Mouse (Mus musculus): ENCODE measurements around the gene Lrig2. TPM values are rescaled to one million over a fixed set of nuclear protein-coding genes. Genes with fewer than 3 reads are reported as not detected.

Lrig2 gene
- polyA plus RNA-seq, 1 experiment from 2014 or later, result 23.7 TPM

DNA sequence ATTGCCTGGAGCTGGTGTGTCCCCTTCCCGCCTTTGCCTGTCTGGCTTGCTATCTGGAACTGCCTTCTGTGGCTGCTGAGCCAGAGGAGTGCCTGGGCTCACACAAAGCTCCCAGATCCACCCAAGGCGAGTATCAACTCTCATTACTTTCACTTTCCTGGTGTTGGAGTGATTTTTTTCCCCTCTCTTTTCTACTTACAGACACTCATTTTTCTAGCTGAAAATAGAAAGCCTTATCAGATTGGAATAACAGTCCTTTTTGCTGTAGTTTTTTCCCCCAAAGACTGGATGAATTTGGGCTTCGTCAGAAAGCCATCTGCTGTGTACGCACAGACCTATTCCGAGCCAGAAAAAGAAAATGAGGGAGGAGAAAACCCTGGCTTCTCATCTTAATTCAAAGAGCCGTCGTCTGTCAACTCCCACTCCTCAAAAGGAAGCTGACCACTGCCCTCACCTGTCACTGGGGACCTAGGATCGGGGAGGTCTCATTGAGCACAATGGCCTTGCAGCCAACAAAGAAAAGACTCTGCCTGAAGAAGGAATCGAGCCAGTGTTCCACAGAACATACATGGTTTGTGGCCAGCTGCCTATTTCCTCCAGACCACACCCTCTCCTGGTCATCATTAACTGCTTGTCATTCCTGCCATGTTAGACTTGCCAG is 127.9 kb downstream of the Lrig2 start:
- WGBS, result 68% methylated on average over 9 of the region's 9 CpGs
- Histone ChIP-seq H3K9ac (ENCODE audit: low read length) (no peak overlapping the region), H3K27me3 (ENCODE audit: control insufficient read depth, insufficient read depth, low read length) (no peaks in the 10 kb centered on the region), H3K4me2 (no peak overlapping the region), H3K27ac (ENCODE audit: low read depth, low read length) (no peak overlapping the region), H3K4me3 (ENCODE audit: low read depth, low read length) (no peak overlapping the region), H3K4me1 (ENCODE audit: control insufficient read depth, insufficient read depth, low read length) (no peaks in the 10 kb centered on the region), H3K9me3 (ENCODE audit: control insufficient read depth, low read length) (no peaks in the 10 kb centered on the region), H3K36me3 (ENCODE audit: control insufficient read depth, insufficient read depth, low read length) (no peaks in the 10 kb centered on the region)
- DNase-seq (ENCODE audit: low spot score, missing footprints) (no peak), ATAC-seq (ENCODE audit: low FRiP score) (no peak)

DNA sequence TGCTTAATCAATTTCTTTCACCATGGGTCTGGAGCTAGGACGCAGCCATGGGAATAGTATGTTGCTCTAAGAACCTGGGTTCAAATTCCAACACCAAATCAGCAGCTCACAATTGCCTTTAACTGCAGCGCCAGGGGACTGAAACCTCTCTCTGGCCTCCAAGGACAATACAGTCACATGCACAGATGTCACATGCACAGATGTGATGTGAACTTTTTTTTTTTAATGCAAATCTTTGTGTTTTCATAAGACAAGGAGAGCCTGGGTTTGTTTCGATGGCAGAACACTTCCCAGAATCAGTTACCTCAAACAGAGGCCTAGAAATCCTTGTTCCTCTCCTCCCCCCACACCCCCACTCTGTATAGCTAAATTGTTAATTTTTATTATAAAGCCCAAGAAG is 133.5 kb downstream of the Lrig2 start:
- 75% methylated on average over 3 of the region's 3 CpGs for WGBS
- Histone ChIP-seq H3K4me1 (ENCODE audit: control insufficient read depth, insufficient read depth, low read length) (no peaks in the 10 kb centered on the region), H3K27me3 (ENCODE audit: control insufficient read depth, insufficient read depth, low read length) (no peaks in the 10 kb centered on the region), H3K36me3 (ENCODE audit: control insufficient read depth, insufficient read depth, low read length) (no peaks in the 10 kb centered on the region), H3K27ac (ENCODE audit: low read depth, low read length) (no peak overlapping the region), H3K9me3 (ENCODE audit: control insufficient read depth, low read length) (no peaks in the 10 kb centered on the region), H3K9ac (ENCODE audit: low read length) (no peak overlapping the region), H3K4me3 (ENCODE audit: low read depth, low read length) (no peak overlapping the region), H3K4me2 (no peak overlapping the region)
- ATAC-seq (ENCODE audit: low FRiP score) (no peak), DNase-seq (ENCODE audit: low spot score, missing footprints) (no peak)

DNA sequence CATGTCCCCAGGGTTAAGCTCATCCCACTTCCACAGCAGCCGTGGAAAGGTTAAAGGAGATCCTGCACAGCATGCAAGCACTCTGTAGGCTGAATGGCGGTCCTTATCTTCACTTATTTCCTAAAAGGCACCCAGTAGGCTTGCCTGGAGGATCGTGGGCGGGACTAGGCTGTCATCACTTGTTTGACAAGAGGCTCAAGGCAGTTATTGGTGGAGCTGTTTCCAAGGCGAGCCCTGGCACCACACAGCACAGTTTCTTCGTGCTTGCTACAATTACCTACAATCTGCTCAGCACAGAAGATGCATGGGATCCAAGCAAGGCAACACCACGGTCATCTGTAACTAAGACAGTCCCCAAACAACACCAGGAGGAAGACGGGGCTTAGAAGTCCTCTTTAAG is 137.8 kb downstream of the Lrig2 start:
- no peak overlapping the region for H3K4me3 ChIP-seq (ENCODE audit: low read depth, low read length)
- H3K27ac ChIP-seq (ENCODE audit: low read depth, low read length), result no peak overlapping the region
- no peak overlapping the region for H3K4me2 ChIP-seq
- H3K4me1 ChIP-seq (ENCODE audit: control insufficient read depth, insufficient read depth, low read length), result no peaks in the 10 kb centered on the region
- H3K27me3 ChIP-seq (ENCODE audit: control insufficient read depth, insufficient read depth, low read length), result no peaks in the 10 kb centered on the region
- no peak for DNase-seq (ENCODE audit: low spot score, missing footprints)
- no peaks in the 10 kb centered on the region for H3K36me3 ChIP-seq (ENCODE audit: control insufficient read depth, insufficient read depth, low read length)
- no peak overlapping the region for H3K9ac ChIP-seq (ENCODE audit: low read length)
- ATAC-seq (ENCODE audit: low FRiP score), result no peak
- no peaks in the 10 kb centered on the region for H3K9me3 ChIP-seq (ENCODE audit: control insufficient read depth, low read length)
- WGBS, result 80% methylated on average over 8 of the region's 8 CpGs

DNA sequence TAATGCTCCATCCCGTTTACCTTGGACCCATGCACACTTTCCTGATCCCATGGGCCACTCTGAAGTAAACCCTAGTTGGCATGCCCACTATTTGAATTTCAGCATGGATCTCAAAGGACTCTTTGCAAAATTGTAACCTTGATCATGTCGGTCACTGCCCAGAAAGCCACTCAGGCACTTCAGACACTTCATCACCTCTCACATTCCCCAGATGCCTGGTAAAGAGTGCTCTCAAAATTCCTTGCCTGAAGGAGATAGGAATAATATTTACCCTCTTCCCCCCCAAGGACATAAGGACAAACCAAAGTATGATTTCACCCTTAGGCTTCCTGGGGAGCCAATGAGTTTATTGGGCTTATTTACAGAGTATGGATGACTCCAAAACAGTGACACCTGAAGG is 139.3 kb downstream of the Lrig2 start:
- 88% methylated on average over 2 of the region's 2 CpGs for WGBS
- Histone ChIP-seq H3K9ac (ENCODE audit: low read length) (no peak overlapping the region), H3K27me3 (ENCODE audit: control insufficient read depth, insufficient read depth, low read length) (no peaks in the 10 kb centered on the region), H3K4me2 (no peak overlapping the region), H3K9me3 (ENCODE audit: control insufficient read depth, low read length) (no peaks in the 10 kb centered on the region), H3K4me1 (ENCODE audit: control insufficient read depth, insufficient read depth, low read length) (no peaks in the 10 kb centered on the region), H3K4me3 (ENCODE audit: low read depth, low read length) (no peak overlapping the region), H3K27ac (ENCODE audit: low read depth, low read length) (no peak overlapping the region), H3K36me3 (ENCODE audit: control insufficient read depth, insufficient read depth, low read length) (no peaks in the 10 kb centered on the region)
- ATAC-seq (ENCODE audit: low FRiP score), result no peak
- DNase-seq (ENCODE audit: low spot score, missing footprints), result no peak

DNA sequence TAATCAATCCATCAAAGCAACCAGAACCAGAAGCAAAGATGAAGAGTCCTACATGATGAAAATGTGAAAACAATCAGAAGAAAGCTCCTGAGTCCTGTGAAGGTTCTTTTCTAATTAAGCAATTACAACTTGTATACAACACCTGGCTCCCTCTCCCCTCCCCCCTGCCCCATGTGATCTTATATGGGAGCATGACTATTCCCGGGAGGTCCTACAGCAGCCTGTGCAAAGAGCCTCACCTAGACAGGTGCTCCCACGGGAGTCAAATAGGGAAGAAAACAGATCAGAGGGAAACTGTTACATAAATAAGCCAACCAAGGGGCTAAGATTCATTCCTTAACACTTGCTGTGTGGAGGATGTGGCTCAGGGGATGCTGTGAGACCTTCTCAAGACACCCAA is 143.8 kb downstream of the Lrig2 start:
- Histone ChIP-seq H3K27me3 (ENCODE audit: control insufficient read depth, insufficient read depth, low read length) (no peaks in the 10 kb centered on the region), H3K27ac (ENCODE audit: low read depth, low read length) (no peak overlapping the region), H3K9me3 (ENCODE audit: control insufficient read depth, low read length) (no peaks in the 10 kb centered on the region), H3K4me3 (ENCODE audit: low read depth, low read length) (no peak overlapping the region), H3K36me3 (ENCODE audit: control insufficient read depth, insufficient read depth, low read length) (no peaks in the 10 kb centered on the region), H3K4me2 (no peak overlapping the region), H3K4me1 (ENCODE audit: control insufficient read depth, insufficient read depth, low read length) (no peaks in the 10 kb centered on the region), H3K9ac (ENCODE audit: low read length) (no peak overlapping the region)
- DNase-seq (ENCODE audit: low spot score, missing footprints) (no peak), ATAC-seq (ENCODE audit: low FRiP score) (no peak)
- 80% methylated on average over 2 of the region's 2 CpGs for WGBS

DNA sequence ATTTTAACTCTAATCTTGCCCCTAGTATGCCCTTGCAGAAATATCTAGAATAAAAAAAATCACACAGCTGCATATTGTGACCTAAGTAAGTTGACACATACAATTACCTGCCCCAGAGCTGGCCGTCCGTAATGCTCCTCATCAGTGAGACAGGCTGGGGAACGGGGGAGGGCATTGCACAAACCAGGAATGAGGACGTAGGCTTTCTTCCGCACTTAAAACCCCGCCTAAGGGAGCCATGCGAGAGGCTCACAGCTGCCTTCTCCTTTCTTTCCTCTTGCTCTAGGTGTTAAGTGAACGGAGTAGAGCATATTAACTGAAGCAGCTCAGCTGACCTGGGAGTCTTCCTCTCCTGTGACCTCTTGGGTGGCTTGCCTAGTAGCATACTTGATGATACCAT is 149.9 kb downstream of the Lrig2 start:
- no peaks in the 10 kb centered on the region for H3K27me3 ChIP-seq (ENCODE audit: control insufficient read depth, insufficient read depth, low read length)
- H3K4me2 ChIP-seq, result no peak overlapping the region
- H3K4me3 ChIP-seq (ENCODE audit: low read depth, low read length), result no peak overlapping the region
- ATAC-seq (ENCODE audit: low FRiP score) (no peak), DNase-seq (ENCODE audit: low spot score, missing footprints) (no peak)
- H3K27ac ChIP-seq (ENCODE audit: low read depth, low read length), result no peak overlapping the region
- no peak overlapping the region for H3K9ac ChIP-seq (ENCODE audit: low read length)
- H3K36me3 ChIP-seq (ENCODE audit: control insufficient read depth, insufficient read depth, low read length), result no peaks in the 10 kb centered on the region
- 80% methylated on average over 8 of the region's 8 CpGs for WGBS
- H3K9me3 ChIP-seq (ENCODE audit: control insufficient read depth, low read length), result no peaks in the 10 kb centered on the region
- no peaks in the 10 kb centered on the region for H3K4me1 ChIP-seq (ENCODE audit: control insufficient read depth, insufficient read depth, low read length)

DNA sequence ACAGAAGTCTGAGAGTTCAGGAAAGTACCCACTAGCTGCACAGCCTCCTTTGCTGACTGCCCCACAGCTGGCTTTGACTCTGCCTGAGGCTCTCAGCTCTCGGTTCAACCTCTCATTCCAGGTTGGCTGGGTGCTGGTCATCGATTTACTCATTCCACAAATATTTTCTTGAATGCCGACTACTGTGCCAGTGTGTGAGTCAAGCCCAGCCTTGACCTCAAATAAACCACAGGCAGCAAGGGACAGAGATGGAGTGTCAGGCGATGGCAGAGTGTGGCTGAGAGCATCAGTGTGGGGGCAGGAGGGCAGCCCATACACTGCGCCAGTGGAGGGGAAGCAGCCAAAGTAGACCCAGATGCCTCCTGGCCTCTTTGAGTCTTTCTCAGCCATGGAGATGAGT is 151.4 kb downstream of the Lrig2 start:
- H3K27me3 ChIP-seq (ENCODE audit: control insufficient read depth, insufficient read depth, low read length), result no peaks in the 10 kb centered on the region
- WGBS, result 78% methylated on average over 5 of the region's 5 CpGs
- H3K27ac ChIP-seq (ENCODE audit: low read depth, low read length), result no peak overlapping the region
- no peak overlapping the region for H3K4me2 ChIP-seq
- no peak overlapping the region for H3K4me3 ChIP-seq (ENCODE audit: low read depth, low read length)
- H3K9ac ChIP-seq (ENCODE audit: low read length), result no peak overlapping the region
- H3K36me3 ChIP-seq (ENCODE audit: control insufficient read depth, insufficient read depth, low read length), result no peaks in the 10 kb centered on the region
- ATAC-seq (ENCODE audit: low FRiP score) (no peak), DNase-seq (ENCODE audit: low spot score, missing footprints) (no peak)
- H3K4me1 ChIP-seq (ENCODE audit: control insufficient read depth, insufficient read depth, low read length), result no peaks in the 10 kb centered on the region
- no peaks in the 10 kb centered on the region for H3K9me3 ChIP-seq (ENCODE audit: control insufficient read depth, low read length)

DNA sequence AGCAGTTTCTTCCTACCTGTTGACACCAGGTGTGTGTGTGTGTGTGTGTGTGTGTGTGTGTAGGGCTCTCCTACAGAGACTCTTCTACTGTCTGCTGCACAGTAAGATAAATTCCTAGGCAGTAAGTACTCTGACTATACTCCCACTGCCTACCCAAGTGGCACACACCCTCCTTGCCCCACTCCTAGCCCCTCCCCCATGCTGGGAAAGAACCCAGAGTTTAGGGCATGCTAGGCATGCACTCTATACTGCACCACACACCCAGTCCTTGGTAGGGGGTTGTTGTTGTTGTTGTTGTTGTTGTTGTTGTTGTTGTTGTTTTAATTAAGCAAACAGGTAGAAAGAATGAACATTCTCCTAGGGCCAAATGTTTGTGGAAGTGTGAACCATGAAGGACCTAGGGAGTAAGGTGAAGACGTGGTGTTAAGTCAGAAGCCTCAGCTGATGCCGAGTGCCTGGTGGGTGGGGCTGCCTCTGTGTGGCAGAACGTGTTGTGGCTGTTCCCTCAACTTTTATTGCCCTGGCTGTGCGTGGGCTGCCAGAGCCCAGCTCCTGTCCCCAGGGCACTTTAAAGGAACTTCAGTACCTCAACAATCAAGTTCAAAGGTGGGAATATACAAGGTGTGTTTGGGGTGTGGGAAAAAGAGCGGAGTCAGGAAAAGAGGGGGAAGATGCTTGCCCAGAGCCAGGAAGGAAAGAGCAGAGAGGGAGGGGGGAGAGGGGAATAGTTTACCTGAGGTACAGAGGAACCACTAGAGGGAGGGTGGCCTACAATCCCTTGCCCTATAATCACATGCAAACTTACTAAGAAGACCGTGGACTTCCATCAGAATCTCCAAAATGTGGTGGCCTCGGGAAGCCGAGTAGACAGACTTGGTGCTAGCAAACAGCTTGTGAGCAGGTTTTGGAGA is 152.2 kb downstream of the Lrig2 start:
- Histone ChIP-seq H3K4me1 (ENCODE audit: control insufficient read depth, insufficient read depth, low read length) (no peaks in the 10 kb centered on the region), H3K9ac (ENCODE audit: low read length) (no peak overlapping the region), H3K36me3 (ENCODE audit: control insufficient read depth, insufficient read depth, low read length) (no peaks in the 10 kb centered on the region), H3K4me2 (no peak overlapping the region), H3K27me3 (ENCODE audit: control insufficient read depth, insufficient read depth, low read length) (no peaks in the 10 kb centered on the region), H3K4me3 (ENCODE audit: low read depth, low read length) (no peak overlapping the region), H3K27ac (ENCODE audit: low read depth, low read length) (no peak overlapping the region), H3K9me3 (ENCODE audit: control insufficient read depth, low read length) (no peaks in the 10 kb centered on the region)
- no peak for ATAC-seq (ENCODE audit: low FRiP score)
- DNase-seq (ENCODE audit: low spot score, missing footprints), result no peak
- 69% methylated on average over 8 of the region's 8 CpGs for whole genome bisulfite sequencing

DNA sequence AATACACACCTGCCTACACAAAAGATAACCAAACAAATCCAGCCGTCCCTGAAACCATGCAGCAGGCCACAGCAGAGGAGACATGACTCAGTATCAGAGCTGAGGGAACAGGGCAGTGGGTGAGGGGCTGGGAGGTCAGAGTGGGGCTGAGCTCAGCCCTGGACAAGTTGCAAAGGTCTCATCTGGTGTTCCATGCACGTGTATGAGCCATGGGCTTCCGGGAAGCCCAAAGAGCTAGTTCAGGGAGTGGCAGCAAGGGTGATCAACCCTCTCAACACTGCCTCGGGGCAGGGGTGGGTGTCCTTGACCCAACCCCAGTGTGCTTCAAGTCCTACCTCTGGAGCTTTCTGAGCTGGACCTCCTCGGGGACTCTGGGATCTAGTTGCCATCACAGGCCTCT is 153.0 kb downstream of the Lrig2 start:
- no peaks in the 10 kb centered on the region for H3K9me3 ChIP-seq (ENCODE audit: control insufficient read depth, low read length)
- no peak overlapping the region for H3K9ac ChIP-seq (ENCODE audit: low read length)
- H3K27me3 ChIP-seq (ENCODE audit: control insufficient read depth, insufficient read depth, low read length), result no peaks in the 10 kb centered on the region
- no peak overlapping the region for H3K27ac ChIP-seq (ENCODE audit: low read depth, low read length)
- no peak for ATAC-seq (ENCODE audit: low FRiP score)
- DNase-seq (ENCODE audit: low spot score, missing footprints), result no peak
- H3K36me3 ChIP-seq (ENCODE audit: control insufficient read depth, insufficient read depth, low read length), result no peaks in the 10 kb centered on the region
- H3K4me1 ChIP-seq (ENCODE audit: control insufficient read depth, insufficient read depth, low read length), result no peaks in the 10 kb centered on the region
- H3K4me2 ChIP-seq, result no peak overlapping the region
- WGBS, result 85% methylated on average over 5 of the region's 5 CpGs
- H3K4me3 ChIP-seq (ENCODE audit: low read depth, low read length), result no peak overlapping the region

Data from midbrain, embryonic 11.5 days (tissue).